Mouse (Mus musculus) retina, postnatal 7 days (tissue): ENCODE measurements around the gene Hspg2.

Source experiments
- DNase-seq: peaks from one replicate; pipeline ENCODE4 v3.0.0-alpha.2; 2012; ENCODE audit warnings: low read depth, low spot score

Gene Hspg2

GRCm38 (mm10) chr4:137461217-137461616 lies 7.4 kb upstream of the Hspg2 start:
- no peak for DNase-seq

- no peak for DNase-seq
Observed at GRCm38 (mm10) chr4:137461981-137462690, 6.4 kb upstream of the Hspg2 start.

GRCm38 (mm10) chr4:137465125-137465787 lies 3.3 kb upstream of the Hspg2 start:
- no peak for DNase-seq

GRCm38 (mm10) chr4:137466991-137467390 lies 1.6 kb upstream of the Hspg2 start:
- DNase-seq = no peak

GRCm38 (mm10) chr4:137467525-137467924 lies 1.0 kb upstream of the Hspg2 start:
- DNase-seq = no peak

GRCm38 (mm10) chr4:137469081-137469844 lies 694 bp downstream of the Hspg2 start:
- no peak for DNase-seq

- DNase-seq = no peak
Observed at GRCm38 (mm10) chr4:137469845-137470692, 1.5 kb downstream of the Hspg2 start.

GRCm38 (mm10) chr4:137470701-137471317 lies 2.2 kb downstream of the Hspg2 start:
- no peak for DNase-seq

GRCm38 (mm10) chr4:137471326-137471725 lies 2.8 kb downstream of the Hspg2 start:
- DNase-seq = no peak

GRCm38 (mm10) chr4:137473240-137473639 lies 4.7 kb downstream of the Hspg2 start:
- DNase-seq = no peak

- DNase-seq = no peak
Observed at GRCm38 (mm10) chr4:137473701-137474388, 5.3 kb downstream of the Hspg2 start.

GRCm38 (mm10) chr4:137474694-137475093 lies 6.1 kb downstream of the Hspg2 start:
- DNase-seq = no peak

- DNase-seq = no peak
Observed at GRCm38 (mm10) chr4:137475271-137476050, 6.9 kb downstream of the Hspg2 start.

GRCm38 (mm10) chr4:137476065-137476760 lies 7.6 kb downstream of the Hspg2 start:
- no peak for DNase-seq

GRCm38 (mm10) chr4:137476761-137477237 lies 8.2 kb downstream of the Hspg2 start:
- DNase-seq = no peak

GRCm38 (mm10) chr4:137477611-137478010 lies 9.0 kb downstream of the Hspg2 start:
- DNase-seq = no peak

- DNase-seq = no peak
Observed at GRCm38 (mm10) chr4:137478306-137478705, 9.7 kb downstream of the Hspg2 start.

- DNase-seq = no peak
Observed at GRCm38 (mm10) chr4:137479757-137480156, 11.2 kb downstream of the Hspg2 start.
